Mouse (Mus musculus) left cerebral cortex, adult 2 months (tissue): ENCODE measurements around the gene Col4a1. TPM values are rescaled to one million over a fixed set of nuclear protein-coding genes. Genes with fewer than 3 reads are reported as not detected.

Source experiments
- DNase-seq, 2 experiments: peaks; one replicate each; pipeline ENCODE4 v3.0.0; 2021 to 2022; ENCODE audit warnings: low spot score in 2 of 2, mixed read lengths in 1 of 2; ENCODE audit errors: extremely low spot score in 1 of 2
- H3K27ac ChIP-seq: fragments of 200-600 bp; 2 replicates; pipeline ENCODE4 v1.8.1; 2022
- H3K4me3 ChIP-seq: fragments of 200-600 bp; 2 replicates; pipeline ENCODE4 v1.8.1; 2022
- CTCF ChIP-seq: fragments of 200-600 bp; IDR thresholded peaks from 2 replicates; pipeline ENCODE4 v1.8.1; 2022; ENCODE audit warnings: antibody characterized with exemption, mild to moderate bottlenecking, moderate library complexity
- intact Hi-C: fragments of 180-260 bp; cut with DNase I; formaldehyde crosslinking; loops from one replicate; pipeline ENCODE4 v1.15.1; 2025
- total RNA-seq, 2 experiments: library from RNA; stranded (reverse); gene quantifications; 2 replicates each; pipeline ENCODE4 v1.2.3; 2021

The Col4a1 gene
- total RNA-seq, 2 experiments from 2014 or later, result 55.4 to 66.2 TPM

- Histone ChIP-seq H3K27ac (no peak overlapping the region), H3K4me3 (no peak overlapping the region)
- intact Hi-C loops, result no loop called here
- TF ChIP-seq CTCF, result no peak
- no peak for DNase-seq
Measured at GRCm38 (mm10) chr8:11290533-11290932, 22.1 kb downstream of the Col4a1 start.

- intact Hi-C loops, result no loop called here
- Histone ChIP-seq H3K27ac (no peak overlapping the region), H3K4me3 (no peak overlapping the region)
- no peak for TF ChIP-seq CTCF
- DNase-seq, result no peak
Measured at GRCm38 (mm10) chr8:11288286-11288685, 24.3 kb downstream of the Col4a1 start.

- Histone ChIP-seq H3K27ac (no peak overlapping the region), H3K4me3 (no peak overlapping the region)
- no peak for TF ChIP-seq CTCF
- intact Hi-C loops, result no loop called here
- no peak for DNase-seq
Measured at GRCm38 (mm10) chr8:11287139-11287538, 25.5 kb downstream of the Col4a1 start.

- Histone ChIP-seq H3K27ac (no peak overlapping the region), H3K4me3 (no peak overlapping the region)
- no peak for TF ChIP-seq CTCF
- intact Hi-C loops, result no loop called here
- no peak for DNase-seq
Measured at GRCm38 (mm10) chr8:11285437-11285836, 27.2 kb downstream of the Col4a1 start.

GRCm38 (mm10) chr8:11283217-11283616, 29.4 kb downstream of the Col4a1 start:
- Histone ChIP-seq H3K4me3 (no peak overlapping the region), H3K27ac (peak overlapping the region; percentile 63)
- intact Hi-C loops, result no loop called here
- no peak; the same call in 1 of the 2 replicates for TF ChIP-seq CTCF
- no peak for DNase-seq

GRCm38 (mm10) chr8:11282696-11283095, 29.9 kb downstream of the Col4a1 start:
- H3K4me3 ChIP-seq, result no peak overlapping the region
- intact Hi-C loops, result no loop called here
- DNase-seq, result no peak
- TF ChIP-seq CTCF, result no peak
- peak overlapping the region; percentile 50; the same call in 1 of the 2 replicates for H3K27ac ChIP-seq

- Histone ChIP-seq H3K27ac (no peak overlapping the region), H3K4me3 (no peak overlapping the region)
- intact Hi-C loops, result no loop called here
- no peak for DNase-seq
- TF ChIP-seq CTCF, result no peak
Measured at GRCm38 (mm10) chr8:11282139-11282538, 30.5 kb downstream of the Col4a1 start.

GRCm38 (mm10) chr8:11280721-11281268, 31.8 kb downstream of the Col4a1 start:
- no peak for DNase-seq
- Histone ChIP-seq H3K4me3 (no peak overlapping the region), H3K27ac (no peak overlapping the region)
- no peak for TF ChIP-seq CTCF
- intact Hi-C loops, result no loop called here

GRCm38 (mm10) chr8:11279296-11279826, 33.3 kb downstream of the Col4a1 start:
- no peak for DNase-seq
- intact Hi-C loops, result no loop called here
- no peak for TF ChIP-seq CTCF
- no peak overlapping the region for H3K27ac ChIP-seq
- H3K4me3 ChIP-seq, result no peak overlapping the region

GRCm38 (mm10) chr8:11278101-11278611, 34.5 kb downstream of the Col4a1 start:
- TF ChIP-seq CTCF, result no peak
- Histone ChIP-seq H3K27ac (peak overlapping the region; percentile 36; the same call in 1 of the 2 replicates), H3K4me3 (no peak overlapping the region)
- intact Hi-C loops, result no loop called here
- no peak for DNase-seq

- intact Hi-C loops, result no loop called here
- no peak for DNase-seq
- Histone ChIP-seq H3K27ac (peak overlapping the region; percentile 36; the same call in 1 of the 2 replicates), H3K4me3 (no peak overlapping the region)
- no peak for TF ChIP-seq CTCF
Measured at GRCm38 (mm10) chr8:11277602-11278051, 35.0 kb downstream of the Col4a1 start.

GRCm38 (mm10) chr8:11276286-11276685, 36.3 kb downstream of the Col4a1 start:
- DNase-seq, result no peak
- no peak overlapping the region for H3K4me3 ChIP-seq
- intact Hi-C loops, result no loop called here
- no peak overlapping the region for H3K27ac ChIP-seq
- TF ChIP-seq CTCF, result no peak

- DNase-seq, result no peak
- peak overlapping the region; percentile 80 for H3K27ac ChIP-seq
- no peak overlapping the region for H3K4me3 ChIP-seq
- TF ChIP-seq CTCF, result no peak
- intact Hi-C loops, result no loop called here
Measured at GRCm38 (mm10) chr8:11274415-11274814, 38.2 kb downstream of the Col4a1 start.
